In genomic region chr14:25486742-25487469, GRCm38 (mm10) we compare ENCODE assay signal across 9 mouse cellular contexts. TPM values are rescaled to one million over a fixed set of nuclear protein-coding genes. Genes with fewer than 3 reads are reported as not detected.
DNase-seq lines count a peak whose midpoint lies in the region; ATAC-seq and TF ChIP-seq lines count a peak whose summit lies in the region.
"Had no signal": no experiment of that assay in that cellular context is flagged by ENCODE, and none has a peak within 500 bp of the region (broad histone marks: within the 10 kb centered on the region; RNA-seq: fewer than 3 reads in every experiment).

No protein-coding gene starts in this region.

- intact Hi-C loops in heart, adult 2 months (cut with DNase I), result no loop called here

- no peak overlapping the region for H3K4me3 ChIP-seq in heart, adult 2 months
- no peak overlapping the region for H3K4me3 ChIP-seq in embryonic fibroblast, embryonic 13.5 days (ENCODE audit: insufficient read depth, low read length)
- H3K4me3 ChIP-seq in liver, embryonic 13.5 days (replicated peaks), result no peak overlapping the region

- no peaks in the 10 kb centered on the region for H3K9me3 ChIP-seq in liver, embryonic 13.5 days (replicated peaks)

- TF ChIP-seq EP300 in heart, adult 2 months (IDR thresholded peaks at IDR 0.05; ENCODE audit: insufficient read depth, low read depth, low read length), result no peak

- H3K27me3 ChIP-seq in heart, adult 2 months (ENCODE audit: control insufficient read depth, insufficient read depth, low read length), result no peaks in the 10 kb centered on the region
- H3K27me3 ChIP-seq in liver, embryonic 13.5 days, result no peaks in the 10 kb centered on the region

- peaks cover 3% of the 10 kb centered on the region for H3K79me2 ChIP-seq in heart, adult 2 months (replicated peaks; ENCODE audit: control insufficient read depth, insufficient read depth, low read length)

- 45% methylated on average over 9 of the region's 9 CpGs for WGBS in heart, adult 2 months
- WGBS in liver, embryonic 13.5 days (ENCODE audit: insufficient replicate concordance), result 70% methylated on average over 9 of the region's 9 CpGs

- TF ChIP-seq CTCF in heart, adult 2 months (IDR thresholded peaks at IDR 0.05), result no peak
- no peak for TF ChIP-seq CTCF in embryonic fibroblast, embryonic 13.5 days (IDR thresholded peaks at IDR 0.05; ENCODE audit: borderline replicate concordance, insufficient read depth, low read length)

- peak overlapping the region; percentile 33 for H3K9ac ChIP-seq in heart, adult 2 months (ENCODE audit: low read depth, low read length)
- no peak overlapping the region for H3K9ac ChIP-seq in liver, embryonic 13.5 days
- H3K9ac ChIP-seq: liver, embryonic 14.5 days had no signal

- H3K36me3 ChIP-seq in heart, adult 2 months (ENCODE audit: control insufficient read depth, insufficient read depth, low read length), result peaks cover 3% of the 10 kb centered on the region; the same call in 1 of the 2 replicates
- H3K36me3 ChIP-seq in liver, embryonic 13.5 days, result no peaks in the 10 kb centered on the region

- ATAC-seq in liver, embryonic 13.5 days (ENCODE audit: low read depth), result no peak
- ATAC-seq in megakaryocyte-erythroid progenitor cell, adult 5-6 weeks (replicated peaks; ENCODE audit: low FRiP score, low TSS enrichment, poor library complexity, severe bottlenecking), result no peak

- TF ChIP-seq POLR2A in heart, adult 2 months (IDR thresholded peaks at IDR 0.05; ENCODE audit: insufficient read depth, low read depth, low read length), result no peak
- TF ChIP-seq POLR2A in embryonic fibroblast, embryonic 13.5 days (IDR thresholded peaks at IDR 0.05; ENCODE audit: low read depth, low read length), result no peak

- no peak for DNase-seq in heart, adult 2 months
- DNase-seq in heart, postnatal 4 days, result no peak
- peak; percentile 76 for DNase-seq in 3T3-L1 (ENCODE audit: low read depth, low spot score)
- no peak for DNase-seq in liver, embryonic 13.5 days
- no peak for DNase-seq in adrenal gland, postnatal 4 days (ENCODE audit: low spot score in 2 of 2)
- no peak for DNase-seq in adrenal gland, postnatal 25 days

- H3K27ac ChIP-seq in heart, adult 2 months, result peak overlapping the region; percentile 94
- H3K27ac ChIP-seq in embryonic fibroblast, embryonic 13.5 days (ENCODE audit: insufficient read depth, low read length), result peak overlapping the region; percentile 48
- H3K27ac ChIP-seq in liver, embryonic 13.5 days, result peak overlapping the region; percentile 73
- H3K27ac ChIP-seq: liver, embryonic 14.5 days had no signal

- H3K4me2 ChIP-seq in liver, embryonic 13.5 days, result no peak overlapping the region

- H3K4me1 ChIP-seq in heart, adult 2 months (ENCODE audit: control insufficient read depth, insufficient read depth, low read length), result peaks cover 66% of the 10 kb centered on the region
- H3K4me1 ChIP-seq in embryonic fibroblast, embryonic 13.5 days (ENCODE audit: control insufficient read depth, insufficient read depth, low read length), result peaks cover 42% of the 10 kb centered on the region
- peaks cover 100% of the 10 kb centered on the region for H3K4me1 ChIP-seq in liver, embryonic 13.5 days (replicated peaks)

RNA-seq across cellular contexts. Expression of gene Zmiz1, which starts 27.9 kb away (rescaled TPM):
- 10 to 100 TPM; 40.7 to 42.0 TPM for total RNA-seq in heart, adult 2 months (2021)
- 21.8 and 27.1 TPM in 2 replicates for polyA plus RNA-seq in heart, adult 2 months (2012; rRNA removed)
- 10 to 100 TPM; 67.0 to 78.5 TPM for total RNA-seq in heart, postnatal 4 days (2021)
- 61.9 and 73.9 TPM in 2 replicates for polyA plus RNA-seq in embryonic fibroblast, embryonic 13.5 days (2011; ENCODE audit: insufficient read length, low read depth, missing spikeins)
- 4.5 TPM in 2 replicates for polyA plus RNA-seq in liver, embryonic 13.5 days (2015; fragmentation: Nextera tagmentation; extraction: Ambion mirVana)
- total RNA-seq in megakaryocyte-erythroid progenitor cell, adult 5-6 weeks (2014; fragmentation: Nextera tagmentation), result 51.3 and 56.9 TPM in 2 replicates
- 6.7 and 12.6 TPM in 2 replicates for total RNA-seq in megakaryocyte-erythroid progenitor cell, adult 5-6 weeks (2017)
- total RNA-seq in adrenal gland, postnatal 4 days (2021), result 100 to 1,000 TPM; 105 to 122 TPM
- 125 and 153 TPM in 2 replicates for total RNA-seq in adrenal gland, postnatal 25 days (2021)
